Mouse (Mus musculus): ENCODE measurements around the gene Siah1a. TPM values are rescaled to one million over a fixed set of nuclear protein-coding genes. Genes with fewer than 3 reads are reported as not detected.
A peak's percentile ranks its signal among the peaks of the same experiment; 100 is the strongest.

The Siah1a gene
- polyA plus RNA-seq, 1 experiment from 2014 or later: 54.3 TPM

DNA sequence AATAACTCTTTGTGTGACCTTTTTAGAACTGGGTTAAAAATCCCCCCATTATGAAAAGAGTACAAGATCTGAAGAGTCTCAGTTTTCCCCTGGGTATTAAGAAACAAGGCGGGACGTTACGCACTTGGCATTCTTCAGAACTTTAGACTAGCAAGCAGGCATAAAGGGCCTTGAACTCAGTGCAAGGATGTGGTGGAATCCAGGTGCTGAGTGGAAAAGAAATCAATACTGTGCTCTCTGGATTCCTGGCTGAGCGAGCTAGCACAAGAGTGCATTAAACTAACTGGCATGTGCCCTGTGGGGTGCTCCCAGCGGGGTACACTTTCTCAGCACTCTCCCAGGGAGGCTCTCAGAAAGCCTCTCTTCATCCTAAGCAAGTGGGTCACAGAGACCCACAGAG, 17.1 kb upstream of the Siah1a start:
- H3K36me3 ChIP-seq (replicated peaks): no peaks in the 10 kb centered on the region
- peaks cover 5% of the 10 kb centered on the region for H3K27me3 ChIP-seq (ENCODE audit: poor library complexity, severe bottlenecking)
- no peaks in the 10 kb centered on the region for H3K9me3 ChIP-seq
- no peak for DNase-seq (ENCODE audit: extremely low spot score, low spot score)
- H3K4me1 ChIP-seq: no peaks in the 10 kb centered on the region
- no peak overlapping the region for H3K27ac ChIP-seq
- 64% methylated on average over 5 of the region's 5 CpGs for WGBS
- no peak overlapping the region for H3K4me3 ChIP-seq

DNA sequence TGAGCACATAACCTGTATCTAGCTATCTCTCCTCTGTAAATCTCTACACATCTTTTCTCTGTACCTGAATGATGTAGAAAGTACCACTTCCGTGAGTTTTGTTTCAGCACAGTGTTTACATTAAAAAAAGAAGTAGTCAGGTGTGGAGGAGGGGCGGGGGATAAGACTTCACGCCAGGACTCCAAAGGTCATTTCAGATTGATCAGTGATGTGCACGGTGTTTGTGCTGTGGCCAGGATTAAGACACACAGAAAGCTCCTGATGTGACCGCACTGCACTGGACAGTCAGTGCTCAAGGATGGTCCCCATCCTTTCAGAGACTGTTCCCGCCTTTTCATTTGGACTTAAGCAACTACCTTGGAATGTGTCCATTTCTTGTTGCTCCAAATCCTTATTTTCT, 15.0 kb upstream of the Siah1a start:
- H3K27me3 ChIP-seq (ENCODE audit: poor library complexity, severe bottlenecking): peaks cover 11% of the 10 kb centered on the region
- 67% methylated on average over 6 of the region's 6 CpGs for WGBS
- no peak overlapping the region for H3K4me3 ChIP-seq
- no peak overlapping the region for H3K27ac ChIP-seq
- peaks cover 10% of the 10 kb centered on the region for H3K4me1 ChIP-seq
- no peaks in the 10 kb centered on the region for H3K36me3 ChIP-seq (replicated peaks)
- H3K9me3 ChIP-seq: no peaks in the 10 kb centered on the region
- no peak for DNase-seq (ENCODE audit: extremely low spot score, low spot score)

DNA sequence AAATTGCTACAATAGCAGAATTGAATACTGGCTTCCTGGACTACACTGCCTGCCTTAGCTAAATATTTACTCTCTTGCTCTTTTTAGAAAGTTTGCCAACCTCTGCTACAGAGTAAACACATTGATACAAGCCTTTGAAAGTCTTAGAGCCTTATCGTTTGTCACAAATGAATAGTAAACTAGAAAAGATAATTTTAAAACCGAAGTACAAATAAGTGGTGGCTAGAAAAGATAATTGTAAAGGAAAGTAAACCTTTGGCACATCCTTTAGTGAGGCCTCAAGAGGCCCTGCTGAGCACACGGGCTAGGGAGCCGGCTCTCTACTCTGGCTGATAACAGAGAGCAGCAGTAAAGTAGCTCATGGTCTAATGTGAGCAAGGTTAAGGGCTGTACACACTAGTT, 13.4 kb upstream of the Siah1a start:
- peaks cover 10% of the 10 kb centered on the region for H3K4me1 ChIP-seq
- H3K27ac ChIP-seq: no peak overlapping the region
- no peak for DNase-seq (ENCODE audit: extremely low spot score, low spot score)
- H3K27me3 ChIP-seq (ENCODE audit: poor library complexity, severe bottlenecking): peaks cover 11% of the 10 kb centered on the region
- WGBS: 77% methylated on average over 4 of the region's 4 CpGs
- H3K4me3 ChIP-seq: no peak overlapping the region
- H3K9me3 ChIP-seq: no peaks in the 10 kb centered on the region
- no peaks in the 10 kb centered on the region for H3K36me3 ChIP-seq (replicated peaks)

DNA sequence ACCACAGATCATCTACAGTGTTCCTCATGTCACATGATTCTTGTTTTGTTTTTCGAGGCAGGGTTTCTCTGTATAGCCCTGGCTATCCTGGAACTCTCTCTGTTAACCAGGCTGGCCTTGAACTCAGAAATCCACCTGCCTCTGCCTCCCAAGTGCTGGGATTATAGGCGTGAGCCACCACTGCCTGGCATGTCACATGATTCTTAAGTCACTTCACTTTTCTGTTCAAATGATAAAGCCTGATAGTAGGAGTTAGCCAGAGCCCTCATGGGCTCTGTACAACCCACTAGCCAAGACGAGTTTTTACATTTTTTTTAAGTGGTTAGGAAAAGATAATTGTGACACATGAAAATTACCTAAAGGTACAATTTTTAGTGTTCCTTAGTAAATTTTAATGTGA, 12.9 kb upstream of the Siah1a start:
- Histone ChIP-seq H3K27ac (no peak overlapping the region), H3K36me3 (replicated peaks) (no peaks in the 10 kb centered on the region), H3K9me3 (no peaks in the 10 kb centered on the region), H3K27me3 (ENCODE audit: poor library complexity, severe bottlenecking) (peaks cover 11% of the 10 kb centered on the region), H3K4me1 (peaks cover 10% of the 10 kb centered on the region), H3K4me3 (no peak overlapping the region)
- DNase-seq (ENCODE audit: extremely low spot score, low spot score): no peak
- 83% methylated on average over 3 of the region's 3 CpGs for WGBS

DNA sequence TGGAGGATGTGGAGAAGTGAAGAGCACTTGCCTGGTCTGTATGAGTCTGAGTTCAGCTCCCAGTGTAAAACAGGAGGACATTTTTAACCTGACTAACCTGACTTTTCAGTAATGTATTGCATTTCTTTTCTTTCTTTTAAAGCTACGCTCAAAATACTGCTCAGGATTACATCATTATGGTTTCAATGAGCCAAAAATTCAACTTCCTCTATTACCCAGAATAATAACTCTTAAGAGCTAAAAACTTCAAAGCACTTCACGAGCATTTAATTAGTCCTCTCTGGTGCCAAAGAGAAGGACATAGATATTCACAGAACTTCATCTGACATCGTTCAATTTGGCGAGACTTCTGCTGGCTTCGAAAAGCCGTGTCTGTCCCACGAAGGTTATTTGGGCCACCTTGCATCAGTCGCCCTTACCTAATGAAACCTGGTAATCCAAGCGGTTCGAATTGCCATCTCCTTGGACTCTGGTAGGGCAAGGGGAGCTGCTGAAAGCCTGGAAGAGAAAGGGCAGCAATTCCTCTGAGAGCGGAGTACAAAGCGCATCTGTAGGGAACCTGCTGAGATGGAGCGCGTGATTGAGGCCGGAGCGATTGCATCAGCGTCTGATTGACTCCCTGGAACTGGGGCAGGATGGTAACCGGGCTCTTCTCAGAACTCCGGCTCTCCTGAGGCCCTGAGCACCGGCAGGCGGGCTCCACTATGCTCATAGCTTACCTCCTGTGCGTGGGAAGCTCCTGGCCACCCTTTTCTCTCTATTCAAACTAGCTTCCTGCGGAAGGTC, 11.4 kb upstream of the Siah1a start:
- Histone ChIP-seq H3K4me3 (peak overlapping the region; percentile 32), H3K4me1 (peaks cover 10% of the 10 kb centered on the region), H3K36me3 (replicated peaks) (no peaks in the 10 kb centered on the region), H3K27ac (peak overlapping the region; percentile 79), H3K27me3 (ENCODE audit: poor library complexity, severe bottlenecking) (peaks cover 11% of the 10 kb centered on the region), H3K9me3 (no peaks in the 10 kb centered on the region)
- DNase-seq (ENCODE audit: extremely low spot score, low spot score): peak; percentile 54
- WGBS: 17% methylated on average over 23 of the region's 23 CpGs

DNA sequence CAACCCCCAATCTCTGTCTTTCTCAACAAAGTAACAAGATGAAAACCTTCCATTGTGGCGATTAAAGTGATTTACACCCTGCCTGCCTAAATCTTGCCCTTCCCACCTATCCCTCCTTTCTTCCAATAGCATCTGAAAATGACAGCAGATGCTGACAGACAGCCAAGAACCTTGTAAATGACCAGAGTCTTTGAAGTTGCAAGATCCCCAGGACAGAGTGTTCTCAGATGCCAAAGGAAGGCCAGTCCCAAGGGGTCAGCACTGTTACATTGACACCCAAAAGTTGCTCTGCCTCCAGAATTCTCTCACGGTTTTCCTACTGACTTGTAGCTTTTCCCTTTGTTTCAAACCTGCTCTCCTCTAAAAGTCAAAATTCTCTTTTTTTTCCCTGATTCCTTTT, 4.1 kb upstream of the Siah1a start:
- Histone ChIP-seq H3K27ac (no peak overlapping the region), H3K27me3 (ENCODE audit: poor library complexity, severe bottlenecking) (no peaks in the 10 kb centered on the region), H3K4me3 (no peak overlapping the region), H3K36me3 (replicated peaks) (no peaks in the 10 kb centered on the region), H3K9me3 (no peaks in the 10 kb centered on the region), H3K4me1 (peaks cover 12% of the 10 kb centered on the region)
- 71% methylated on average over 2 of the region's 2 CpGs for WGBS
- DNase-seq (ENCODE audit: extremely low spot score, low spot score): no peak

DNA sequence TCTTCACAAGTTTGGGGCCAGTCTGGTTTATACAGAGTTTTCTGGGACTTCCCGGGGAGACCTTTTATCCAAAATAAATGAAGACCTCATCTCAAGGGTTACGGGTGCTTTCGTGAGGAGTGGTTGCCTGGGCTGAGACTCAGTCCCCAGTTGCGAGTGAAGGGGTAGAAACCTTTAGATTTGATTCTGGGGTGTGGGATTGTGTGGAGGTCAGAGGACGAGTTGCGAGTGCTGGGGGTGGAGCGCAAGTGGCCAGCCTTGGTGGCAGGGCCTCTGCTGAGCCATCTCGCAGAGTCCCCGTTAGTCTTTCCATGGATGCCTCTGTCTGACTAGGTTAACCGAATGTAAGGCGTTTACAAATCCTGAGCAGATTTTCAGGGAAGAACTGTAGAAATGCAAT, 777 bp upstream of the Siah1a start:
- peak overlapping the region; percentile 100 for H3K27ac ChIP-seq
- H3K4me3 ChIP-seq: peak overlapping the region; percentile 91
- no peaks in the 10 kb centered on the region for H3K36me3 ChIP-seq (replicated peaks)
- no peaks in the 10 kb centered on the region for H3K27me3 ChIP-seq (ENCODE audit: poor library complexity, severe bottlenecking)
- H3K4me1 ChIP-seq: peaks cover 39% of the 10 kb centered on the region
- H3K9me3 ChIP-seq: no peaks in the 10 kb centered on the region
- no peak for DNase-seq (ENCODE audit: extremely low spot score, low spot score)
- 3% methylated on average over 11 of the region's 11 CpGs for WGBS

DNA sequence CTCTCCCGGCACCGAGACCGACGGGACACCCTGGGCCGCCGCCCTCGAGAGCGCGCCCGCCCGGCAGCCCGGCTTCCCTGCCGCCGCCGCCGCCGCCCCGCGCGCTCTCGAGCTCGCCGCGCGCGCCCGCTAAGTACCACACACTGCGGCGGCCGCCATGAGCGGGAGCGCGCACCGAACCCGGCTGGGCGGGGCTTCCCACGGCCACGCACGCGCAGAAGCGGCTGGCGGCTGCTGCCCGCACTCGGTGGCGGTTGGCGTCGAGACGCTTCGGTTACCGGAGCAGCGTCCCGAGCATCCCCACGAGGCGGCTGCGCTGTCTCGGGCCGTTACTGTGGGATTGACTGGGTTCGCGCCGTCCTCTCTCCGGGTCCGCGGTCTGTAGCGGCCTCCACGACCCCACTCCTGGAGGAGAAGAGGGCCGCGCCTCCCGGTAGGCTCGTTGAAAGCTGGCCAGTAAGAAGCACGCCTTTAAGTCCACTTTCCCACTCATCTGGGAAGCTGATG, 254 bp upstream of the Siah1a start:
- DNase-seq (ENCODE audit: extremely low spot score, low spot score): peak; percentile 90
- no peaks in the 10 kb centered on the region for H3K9me3 ChIP-seq

DNA sequence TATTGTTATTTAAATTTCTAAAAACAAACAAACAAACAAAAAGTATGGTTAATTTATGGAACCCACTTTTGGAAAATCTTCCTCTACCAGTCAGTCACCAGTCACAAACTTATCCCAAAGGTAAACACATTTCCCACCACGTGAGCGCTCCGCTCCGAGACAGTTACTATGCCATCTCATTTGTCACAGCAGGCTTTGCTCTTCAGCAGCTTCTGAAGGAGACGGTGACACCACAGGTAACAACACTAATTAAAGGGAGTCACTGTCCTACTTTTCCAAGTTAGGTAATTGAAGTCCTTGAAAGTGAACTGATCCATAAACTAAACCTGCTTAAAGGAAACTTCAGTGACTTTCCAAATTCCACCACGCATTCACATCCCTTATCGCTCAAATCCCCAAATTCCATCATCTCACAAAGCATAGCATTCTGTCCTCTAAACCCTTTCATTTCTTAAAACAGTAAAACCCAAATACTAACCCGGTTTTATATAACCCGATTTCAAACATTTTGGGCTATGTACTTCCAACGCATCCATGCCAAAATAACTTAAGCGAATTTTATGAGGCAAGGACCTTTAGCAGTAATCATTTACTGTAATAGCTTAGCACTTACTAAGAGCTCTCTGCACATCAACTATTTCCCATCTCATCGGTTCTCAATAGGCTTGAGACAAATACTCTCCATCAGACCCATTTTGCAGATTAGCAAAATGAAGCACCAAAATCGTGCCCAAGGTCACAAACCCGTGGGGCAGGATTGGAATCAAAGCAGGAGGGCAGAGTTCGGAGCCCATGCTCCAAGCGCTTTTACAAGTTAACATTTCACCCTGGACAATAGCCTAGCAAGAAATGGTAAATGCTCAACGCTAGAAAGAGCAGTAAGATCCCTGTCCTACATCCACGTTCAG, 1.2 kb downstream of the Siah1a start:
- H3K4me3 ChIP-seq: peak overlapping the region; percentile 91
- DNase-seq (ENCODE audit: extremely low spot score, low spot score): no peak
- no peaks in the 10 kb centered on the region; the same call in 1 of the 2 replicates for H3K36me3 ChIP-seq (replicated peaks)
- WGBS: 7% methylated on average over 18 of the region's 18 CpGs
- no peaks in the 10 kb centered on the region for H3K27me3 ChIP-seq (ENCODE audit: poor library complexity, severe bottlenecking)
- peak overlapping the region; percentile 100 for H3K27ac ChIP-seq
- peaks cover 39% of the 10 kb centered on the region for H3K4me1 ChIP-seq
- peaks cover under 1% of the 10 kb centered on the region; the same call in 1 of the 2 replicates for H3K9me3 ChIP-seq

More for the DNA sequence above, 254 bp upstream of the Siah1a start:
- Histone ChIP-seq H3K36me3 (replicated peaks) (no peaks in the 10 kb centered on the region), H3K4me1 (peaks cover 39% of the 10 kb centered on the region), H3K27ac (peak overlapping the region; percentile 100), H3K27me3 (ENCODE audit: poor library complexity, severe bottlenecking) (no peaks in the 10 kb centered on the region), H3K4me3 (peak overlapping the region; percentile 91)
- WGBS: 0% methylated on average over 62 of the region's 70 CpGs

GRCm38 (mm10) chr8:86742605-86743345, 3.0 kb downstream of the Siah1a start:
- no peak for DNase-seq (ENCODE audit: extremely low spot score, low spot score)
- 79% methylated on average over 7 of the region's 7 CpGs for WGBS
- Histone ChIP-seq H3K4me1 (peaks cover 39% of the 10 kb centered on the region), H3K27me3 (ENCODE audit: poor library complexity, severe bottlenecking) (no peaks in the 10 kb centered on the region), H3K9me3 (peaks cover 3% of the 10 kb centered on the region; the same call in 1 of the 2 replicates), H3K36me3 (replicated peaks) (peaks cover 4% of the 10 kb centered on the region; the same call in 1 of the 2 replicates), H3K27ac (no peak overlapping the region), H3K4me3 (no peak overlapping the region; the same call in 1 of the 2 replicates)

- no peak overlapping the region for H3K27ac ChIP-seq
- no peak for DNase-seq (ENCODE audit: extremely low spot score, low spot score)
Measured at GRCm38 (mm10) chr8:86741627-86742026, 4.1 kb downstream of the Siah1a start.

GRCm38 (mm10) chr8:86740899-86741298, 4.8 kb downstream of the Siah1a start:
- Histone ChIP-seq H3K9me3 (peaks cover 3% of the 10 kb centered on the region; the same call in 1 of the 2 replicates), H3K36me3 (replicated peaks) (peaks cover 4% of the 10 kb centered on the region; the same call in 1 of the 2 replicates), H3K27me3 (ENCODE audit: poor library complexity, severe bottlenecking) (no peaks in the 10 kb centered on the region), H3K4me3 (no peak overlapping the region), H3K4me1 (peaks cover 31% of the 10 kb centered on the region), H3K27ac (no peak overlapping the region)
- DNase-seq (ENCODE audit: extremely low spot score, low spot score): no peak

More at GRCm38 (mm10) chr8:86741627-86742026, 4.1 kb downstream of the Siah1a start:
- Histone ChIP-seq H3K27me3 (ENCODE audit: poor library complexity, severe bottlenecking) (no peaks in the 10 kb centered on the region), H3K36me3 (replicated peaks) (peaks cover 4% of the 10 kb centered on the region; the same call in 1 of the 2 replicates), H3K4me1 (peaks cover 35% of the 10 kb centered on the region), H3K4me3 (no peak overlapping the region), H3K9me3 (peaks cover 3% of the 10 kb centered on the region; the same call in 1 of the 2 replicates)

Measured in forebrain, embryonic 10.5 days (tissue).